Mouse (Mus musculus): ENCODE measurements around the gene Ppdpf.
A peak's percentile ranks its signal among the peaks of the same experiment; 100 is the strongest.
"Not testable (repeated sequence)": the region's sequence is repeated elsewhere in the genome, so short reads cannot be mapped to it uniquely, and the experiment has no call there.

Ppdpf gene

GRCm38 (mm10) chr2:181159091-181159514, 27.9 kb upstream of the Ppdpf start:
- DNase-seq (ENCODE audit: low spot score in 2 of 2): peak; percentile 83 to 90

- peak; percentile 66 to 84 for DNase-seq (ENCODE audit: low spot score in 2 of 2)
Observed at GRCm38 (mm10) chr2:181159771-181160170, 27.3 kb upstream of the Ppdpf start.

- peak in 1 of 2 experiments; percentile 10 for DNase-seq (ENCODE audit: low spot score in 2 of 2)
Observed at GRCm38 (mm10) chr2:181160821-181161220, 26.2 kb upstream of the Ppdpf start.

DNA sequence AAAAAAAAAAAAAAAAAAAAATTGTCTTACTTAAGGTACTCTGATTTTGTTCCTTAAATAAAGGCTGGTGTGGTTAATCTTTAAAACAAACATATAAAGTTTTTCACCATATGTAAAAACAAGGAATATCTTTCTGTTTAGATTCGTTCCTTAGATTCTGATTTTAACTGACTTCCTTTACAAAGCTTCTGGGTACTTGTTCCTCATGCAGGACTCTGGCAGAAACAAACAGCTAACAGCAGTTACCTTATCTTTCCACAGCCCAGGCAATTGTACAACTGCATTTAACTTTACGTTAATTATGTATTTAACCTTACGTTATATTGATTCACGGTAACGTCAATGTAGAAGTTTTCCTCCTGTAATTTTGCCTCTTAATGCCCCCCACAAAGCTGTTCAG, 20.6 kb upstream of the Ppdpf start:
- no peak for DNase-seq (ENCODE audit: low spot score in 2 of 2)

DNA sequence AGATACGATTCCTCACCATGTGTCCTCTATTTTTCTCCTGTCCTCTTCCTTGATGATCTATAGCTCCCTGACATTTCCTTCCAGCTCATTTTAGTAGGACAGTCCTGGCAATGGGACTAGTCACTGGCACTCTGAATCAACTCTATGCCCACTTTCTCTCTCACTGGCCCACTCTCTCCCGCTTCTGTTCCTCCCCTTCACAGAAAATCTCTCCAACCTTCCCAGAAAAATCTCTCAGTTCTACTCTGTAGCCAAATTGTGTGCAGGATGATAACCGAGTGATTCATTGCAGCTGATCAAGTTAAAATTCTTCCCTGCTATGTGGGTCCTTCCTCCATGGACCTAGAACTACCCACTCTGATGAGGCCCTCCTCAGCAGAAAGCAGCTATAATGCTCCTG, 12.4 kb upstream of the Ppdpf start:
- no peak for DNase-seq (ENCODE audit: low spot score in 2 of 2)

- no peak for DNase-seq (ENCODE audit: low spot score in 2 of 2)
Observed at GRCm38 (mm10) chr2:181178015-181178414, 9.0 kb upstream of the Ppdpf start.

DNA sequence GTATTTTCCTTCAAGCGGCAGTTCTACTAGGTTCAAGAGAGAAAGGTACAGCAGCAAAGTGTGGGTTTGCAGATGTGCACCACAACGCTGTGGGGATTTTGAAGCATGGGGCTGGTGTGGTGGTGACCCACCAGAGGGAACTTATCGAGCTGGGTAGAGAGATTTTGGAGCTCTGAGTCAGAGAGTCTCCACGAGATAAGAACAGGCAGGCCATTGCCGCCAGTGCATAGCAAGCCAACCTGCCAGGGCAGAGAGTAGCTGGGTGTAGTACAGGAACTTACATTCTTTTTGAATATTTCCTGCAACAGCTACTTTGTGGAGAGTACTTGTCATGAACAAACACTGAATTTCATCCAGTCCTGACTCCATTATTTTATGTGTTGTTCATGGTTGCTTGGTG, 8.6 kb upstream of the Ppdpf start:
- no peak for DNase-seq (ENCODE audit: low spot score in 2 of 2)

DNA sequence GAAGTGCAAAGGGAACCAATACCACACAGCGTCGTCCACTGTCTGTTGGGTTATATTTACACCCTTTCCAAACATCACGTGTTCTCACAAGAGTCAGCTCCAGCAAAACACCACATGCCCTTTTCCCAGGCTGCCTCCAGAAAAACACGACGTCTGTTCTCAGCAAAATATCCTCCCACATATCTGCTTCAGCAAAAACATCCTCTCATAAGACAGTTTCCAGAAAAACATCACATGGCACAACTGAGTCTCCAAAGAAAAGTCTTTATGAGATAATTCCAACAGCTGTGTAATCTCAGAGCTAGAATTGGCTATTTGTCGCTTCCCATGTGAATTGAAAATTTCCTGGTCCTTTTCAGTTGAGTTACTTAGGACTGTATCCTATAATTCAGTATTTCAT, 6.1 kb upstream of the Ppdpf start:
- no peak for DNase-seq (ENCODE audit: low spot score in 2 of 2)

- peak; percentile 79 to 84 for DNase-seq (ENCODE audit: low spot score in 2 of 2)
Observed at GRCm38 (mm10) chr2:181186635-181187034, 412 bp upstream of the Ppdpf start.

- no peak for DNase-seq (ENCODE audit: low spot score in 2 of 2)
Observed at GRCm38 (mm10) chr2:181188681-181189080, 1.6 kb downstream of the Ppdpf start.

GRCm38 (mm10) chr2:181189321-181189720, 2.3 kb downstream of the Ppdpf start:
- DNase-seq (ENCODE audit: low spot score in 2 of 2): no peak

- not testable (repeated sequence) for DNase-seq (ENCODE audit: low spot score in 2 of 2)
Observed at GRCm38 (mm10) chr2:181191385-181191784, 4.3 kb downstream of the Ppdpf start.

- DNase-seq (ENCODE audit: low spot score in 2 of 2): no peak
Observed at GRCm38 (mm10) chr2:181191936-181192335, 4.9 kb downstream of the Ppdpf start.

GRCm38 (mm10) chr2:181193044-181193443, 6.0 kb downstream of the Ppdpf start:
- DNase-seq (ENCODE audit: low spot score in 2 of 2): no peak

GRCm38 (mm10) chr2:181196628-181197300, 9.7 kb downstream of the Ppdpf start:
- DNase-seq (ENCODE audit: low spot score in 2 of 2): no peak

DNA sequence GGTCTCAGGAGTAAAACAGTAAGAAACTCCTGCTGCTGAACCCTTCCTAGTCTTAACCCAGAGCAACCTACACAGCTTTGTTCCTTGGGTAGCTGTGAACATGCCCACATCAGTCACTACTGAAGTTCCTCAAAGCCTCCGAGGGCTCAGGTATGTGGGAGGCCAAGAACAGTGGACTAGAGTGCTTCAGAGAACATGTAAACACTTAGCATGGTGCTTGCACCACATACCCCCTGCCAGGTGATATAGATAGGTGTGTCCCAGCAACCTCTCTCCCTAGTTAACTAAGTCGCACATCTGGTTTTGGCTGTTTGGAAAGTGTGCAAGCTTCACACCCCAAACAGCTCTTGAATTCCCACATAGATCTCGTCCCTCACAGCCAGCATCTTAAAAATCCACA, 14.6 kb downstream of the Ppdpf start:
- no peak for DNase-seq (ENCODE audit: low spot score in 2 of 2)

- DNase-seq (ENCODE audit: low spot score in 2 of 2): no peak
Observed at GRCm38 (mm10) chr2:181202422-181202821, 15.4 kb downstream of the Ppdpf start, which contains the start of gene Ptk6. Gene Ptk6, minus strand, starts transcription at chr2:181202789.

GRCm38 (mm10) chr2:181202886-181203285, 15.8 kb downstream of the Ppdpf start:
- no peak for DNase-seq (ENCODE audit: low spot score in 2 of 2)

DNA sequence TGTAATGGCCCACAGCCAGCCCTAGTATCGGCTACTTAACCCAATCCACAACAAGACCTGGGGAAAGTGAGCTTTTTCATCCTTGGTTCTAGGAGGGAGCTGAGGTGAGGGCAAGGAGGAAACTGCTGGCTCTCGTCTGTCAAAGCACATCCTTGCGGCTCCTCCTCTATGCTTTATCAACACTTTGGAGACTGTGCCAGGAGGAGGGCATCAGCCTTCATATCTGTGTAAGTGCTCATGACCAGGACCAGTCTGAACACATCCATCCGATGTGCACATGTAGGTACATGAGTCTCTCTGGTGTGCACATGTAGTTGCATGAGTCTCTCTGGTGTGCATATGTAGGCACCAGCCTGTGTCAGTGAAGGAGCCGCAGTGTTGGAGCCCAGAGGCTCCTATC, 18.6 kb downstream of the Ppdpf start:
- no peak for DNase-seq (ENCODE audit: low spot score in 2 of 2)

DNA sequence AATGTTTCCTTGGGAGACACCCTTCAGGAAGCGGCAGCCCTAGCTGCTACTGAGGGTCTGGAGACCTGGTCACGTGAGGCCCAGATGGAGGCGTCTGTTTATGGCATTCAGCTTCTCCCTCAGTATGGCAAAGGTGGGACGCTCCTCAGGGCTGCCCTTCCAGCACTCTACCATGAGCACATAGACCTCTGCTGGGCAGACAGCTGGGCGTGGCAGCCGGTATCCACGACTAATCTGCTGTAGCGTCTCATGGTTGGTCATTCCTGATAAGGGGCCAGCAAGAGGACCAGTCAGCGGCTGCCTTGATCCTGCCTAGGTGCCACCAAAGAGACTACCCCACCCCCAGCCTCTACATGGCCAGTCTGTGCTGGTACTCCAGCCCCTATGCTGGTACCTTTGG, 19.1 kb downstream of the Ppdpf start:
- no peak for DNase-seq (ENCODE audit: low spot score in 2 of 2)

DNA sequence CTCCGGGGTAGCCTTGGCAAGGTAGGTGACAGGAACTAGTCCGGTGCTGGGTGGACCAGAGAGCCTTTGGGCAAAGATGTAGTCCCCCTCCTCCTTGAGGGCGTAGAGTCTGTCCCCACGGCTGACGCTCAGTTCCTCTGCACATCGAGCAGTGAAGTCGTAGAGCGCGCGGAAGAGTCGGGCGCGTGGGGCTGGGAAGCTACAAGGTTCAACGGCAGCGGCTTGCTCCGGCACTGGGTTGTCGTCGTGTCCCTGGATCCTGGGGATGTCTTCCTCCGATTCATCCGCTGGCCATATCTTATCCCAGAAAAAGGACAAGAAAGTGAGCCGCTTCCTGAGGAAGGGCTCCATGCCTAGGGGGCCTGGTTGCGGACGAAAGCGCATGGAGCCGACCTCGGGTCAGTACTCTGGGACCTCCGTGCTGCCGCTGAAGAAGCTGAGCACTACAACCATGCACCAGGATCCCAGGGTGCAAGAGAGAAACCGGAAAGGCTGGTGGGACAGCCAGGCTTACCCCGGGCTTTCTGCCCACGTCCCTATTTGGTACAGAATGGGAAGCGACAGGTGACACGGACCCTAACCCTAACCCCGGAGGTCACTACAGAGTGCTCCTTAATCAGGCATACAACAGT, 25.5 kb downstream of the Ppdpf start:
- DNase-seq (ENCODE audit: low spot score in 2 of 2): no peak

GRCm38 (mm10) chr2:181213021-181213445, 26.0 kb downstream of the Ppdpf start, which contains the start of gene Srms:
Gene Srms, minus strand, starts transcription at chr2:181213185.
- DNase-seq (ENCODE audit: low spot score in 2 of 2): no peak

- no peak for DNase-seq (ENCODE audit: low spot score in 2 of 2)
Observed at GRCm38 (mm10) chr2:181216037-181216436, 29.0 kb downstream of the Ppdpf start.

Measured in right cerebral cortex, postnatal 36 days (tissue).